Mouse (Mus musculus) adrenal gland, postnatal 0 days (tissue): Measurements from ENCODE around the gene Hfe2. TPM values are rescaled to one million over a fixed set of nuclear protein-coding genes. Genes with fewer than 3 reads are reported as not detected.

ENCODE experiments used
- polyA plus RNA-seq: library from polyadenylated mRNA; unstranded; fragments of >200 nt; fragmentation: Nextera tagmentation; extraction: Ambion mirVana; gene quantifications from 2 replicates; pipeline ENCODE4 v1.2.1, GENCODE M21; 2015

The Hfe2 gene
- polyA plus RNA-seq: 0.88 and 1.3 TPM in 2 replicates

DNA sequence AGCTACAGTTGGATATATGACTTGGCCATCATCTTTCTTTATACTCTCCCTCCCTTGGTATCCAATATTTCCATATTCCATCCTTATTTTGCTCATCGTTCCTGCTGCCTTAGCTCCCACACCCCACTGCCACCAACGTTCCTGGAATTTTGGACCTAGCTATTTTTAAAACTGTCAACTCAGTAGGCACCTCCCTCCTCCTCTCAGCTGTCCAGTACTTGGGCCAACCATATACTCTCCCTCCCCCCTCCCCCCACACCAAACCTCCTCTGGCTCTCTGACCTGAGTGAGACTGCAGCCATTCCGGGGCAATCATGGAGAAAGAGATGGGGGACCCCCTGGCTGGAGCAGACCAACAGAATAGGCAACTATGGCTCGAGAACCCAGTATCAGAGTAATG lies at the start of gene Hfe2:
Hfe2 (plus strand) TSS at position 259 of the 400 bp plus-strand sequence.

GRCm38 (mm10) chr3:96557694-96558093 lies 32.7 kb downstream of the Hfe2 start, which contains the start of gene Txnip:
Gene Txnip (plus strand): TSS chr3:96557957.

GRCm38 (mm10) chr3:96576690-96577541 lies 51.9 kb downstream of the Hfe2 start, which contains the start of gene Gm16253:
Gene Gm16253 (plus strand): TSS chr3:96576984.

Other genes starting within 250 kb of the Hfe2 start
- 4.1 and 5.1 TPM in 2 replicates for gene Fcgr1, start 231.2 kb upstream of the Hfe2 start, polyA plus RNA-seq
- gene BC107364, start 72.9 kb upstream of the Hfe2 start, polyA plus RNA-seq: not detected in 2 replicates
- 428 and 484 TPM in 2 replicates for gene Txnip, start 32.8 kb downstream of the Hfe2 start, polyA plus RNA-seq
- 0.54 and 0.76 TPM in 2 replicates for gene Gm16253, start 51.8 kb downstream of the Hfe2 start, polyA plus RNA-seq
- 34.6 and 48.1 TPM in 2 replicates for gene Polr3gl, start 69.0 kb downstream of the Hfe2 start, polyA plus RNA-seq
- gene Ankrd34a, start 71.5 kb downstream of the Hfe2 start, polyA plus RNA-seq: 1.1 and 1.6 TPM in 2 replicates
- 6.3 and 7.1 TPM in 2 replicates for gene Lix1l, start 76.0 kb downstream of the Hfe2 start, polyA plus RNA-seq
- gene Rbm8a, start 104.8 kb downstream of the Hfe2 start, polyA plus RNA-seq: 66.6 and 83.3 TPM in 2 replicates
- gene Pex11b, start 110.2 kb downstream of the Hfe2 start, polyA plus RNA-seq: 55.1 and 71.8 TPM in 2 replicates
- 0.06 TPM in 1 of 2 replicates, not detected in the other for gene Gm42957, start 110.3 kb downstream of the Hfe2 start, polyA plus RNA-seq
- 0.84 and 1.3 TPM in 2 replicates for gene Itga10, start 120.4 kb downstream of the Hfe2 start, polyA plus RNA-seq
- gene Ankrd35, start 145.0 kb downstream of the Hfe2 start, polyA plus RNA-seq: 1.5 and 2.2 TPM in 2 replicates
- gene Pias3, start 171.2 kb downstream of the Hfe2 start, polyA plus RNA-seq: 24.3 and 35.9 TPM in 2 replicates
- gene Nudt17, start 183.4 kb downstream of the Hfe2 start, polyA plus RNA-seq: 5.5 and 10.6 TPM in 2 replicates
- 21.9 and 26.0 TPM in 2 replicates for gene Polr3c, start 202.5 kb downstream of the Hfe2 start, polyA plus RNA-seq
- 36.9 and 51.1 TPM in 2 replicates for gene Rnf115, start 202.5 kb downstream of the Hfe2 start, polyA plus RNA-seq